Mouse (Mus musculus) liver, adult 2 months (tissue): ENCODE results near the gene Med25.

Experiments
- CTCF ChIP-seq: fragments of 200-500 bp; IDR thresholded peaks from 2 replicates; pipeline ENCODE4 v1.5.1; 2011; ENCODE audit warnings: low read depth, low read length, control low read depth
- POLR2A ChIP-seq: fragments of 200-500 bp; IDR thresholded peaks from 2 replicates; pipeline ENCODE4 v1.6.1; 2011; ENCODE audit warnings: low read length, control low read depth; ENCODE audit not compliant: insufficient read depth; ENCODE audit errors: extremely low read depth

DNA sequence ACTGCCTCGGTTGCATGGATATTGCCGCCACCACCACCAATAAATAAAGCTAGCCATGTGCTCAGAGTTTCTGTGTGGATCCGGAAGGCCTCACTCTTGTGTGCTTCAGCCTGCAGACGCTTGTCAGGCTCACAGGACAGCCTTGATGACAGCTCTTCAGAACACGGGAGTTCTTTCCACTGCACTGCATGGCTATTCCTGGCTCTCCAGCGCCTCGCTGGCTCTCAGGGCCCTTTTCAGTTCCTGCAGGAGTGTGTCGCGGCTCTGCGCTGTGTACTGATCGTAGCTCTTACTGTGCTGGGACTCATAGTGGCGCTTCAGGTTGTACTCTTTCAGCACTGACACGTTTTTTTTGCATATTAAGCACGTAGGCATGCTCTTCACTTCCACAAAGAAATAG lies 14.7 kb downstream of the Med25 start:
- TF ChIP-seq POLR2A (no peak), CTCF (no peak)
